28 mouse cellular contexts compared by ENCODE assay signal in genomic region chr12:85903986-85904385, GRCm38 (mm10).
DNase-seq lines count a peak whose midpoint lies in the region; ATAC-seq and TF ChIP-seq lines count a peak whose summit lies in the region.
"Had no signal": no experiment of that assay in that cellular context is flagged by ENCODE, and none has a peak within 500 bp of the region (broad histone marks: within the 10 kb centered on the region; RNA-seq: fewer than 3 reads in every experiment).

No protein-coding gene starts in this region.

- no peak overlapping the region for H3K27ac ChIP-seq in lung, postnatal 0 days (ENCODE audit: low read length)
- H3K27ac ChIP-seq in MEL (ENCODE audit: control insufficient read depth, low read depth, low read length): no peak overlapping the region
- H3K27ac ChIP-seq in forebrain, postnatal 0 days (ENCODE audit: low read depth, low read length): no peak overlapping the region
- H3K27ac ChIP-seq: embryonic facial prominence, embryonic 12.5 days; heart, embryonic 10.5 days; hindbrain, embryonic 12.5 days; hindbrain, postnatal 0 days; kidney, postnatal 0 days; liver, embryonic 13.5 days; midbrain, embryonic 13.5 days; neural tube, embryonic 13.5 days had no signal

- H3K9me3 ChIP-seq in lung, postnatal 0 days (ENCODE audit: low read length): no peaks in the 10 kb centered on the region
- no peaks in the 10 kb centered on the region for H3K9me3 ChIP-seq in MEL (replicated peaks; ENCODE audit: insufficient read depth, low read length)
- H3K9me3 ChIP-seq in megakaryocyte, embryonic 14.5 days: no peaks in the 10 kb centered on the region
- no peaks in the 10 kb centered on the region for H3K9me3 ChIP-seq in forebrain, postnatal 0 days (ENCODE audit: low read length)
- H3K9me3 ChIP-seq: heart, embryonic 10.5 days; hindbrain, embryonic 12.5 days; liver, embryonic 13.5 days; midbrain, embryonic 13.5 days; neural tube, embryonic 13.5 days had no signal

- no peak for TF ChIP-seq POLR2A in MEL (IDR thresholded peaks at IDR 0.05; ENCODE audit: control insufficient read depth in 1 of 2, insufficient read depth in 1 of 2, low read depth in 1 of 2, low read length in 2 of 2, poor library complexity in 1 of 2)

- WGBS in lung, postnatal 0 days: 68% methylated on average over 6 of the region's 6 CpGs
- WGBS in forebrain, postnatal 0 days: 91% methylated on average over 6 of the region's 6 CpGs

- no peak; the same call in 1 of the 2 replicates for TF ChIP-seq CTCF in lung, postnatal 0 days (IDR thresholded peaks at IDR 0.05)
- no peak for TF ChIP-seq CTCF in MEL (IDR thresholded peaks at IDR 0.05 in 2 of 3, conservative IDR thresholded peaks at IDR 0.05 in 1 of 3; ENCODE audit: control insufficient read depth in 1 of 3, insufficient read depth in 1 of 3, low read depth in 2 of 3, low read length in 3 of 3, poor library complexity in 1 of 3, severe bottlenecking in 1 of 3)
- no peak for TF ChIP-seq CTCF in forebrain, postnatal 0 days (IDR thresholded peaks at IDR 0.05; ENCODE audit: low read depth)

- peak; percentile 10 for DNase-seq in lung, postnatal 0 days (ENCODE audit: low spot score)
- DNase-seq in lung, postnatal 25 days (ENCODE audit: low spot score): no peak
- DNase-seq in MEL (ENCODE audit: low read depth, low spot score): peak; percentile 32
- no peak for DNase-seq in forebrain, postnatal 0 days
- DNase-seq in gastrocnemius, adult 18-20 months (ENCODE audit: low spot score): no peak
- DNase-seq in adipocyte (ENCODE audit: low spot score): no peak
- DNase-seq: adrenal gland, adult 2 months; cerebellum, adult 11 months; cerebellum, adult 9-10 months; embryo, embryonic 11 days; heart, postnatal 36 days; kidney, adult 8-10 months; kidney, postnatal 4 days; liver, embryonic 13.5 days; lung, adult 2 months; lung, postnatal 14 days; thymus, adult 18-20 months; thymus, postnatal 25 days had no signal

- no peak overlapping the region for H3K9ac ChIP-seq in lung, postnatal 0 days (replicated peaks; ENCODE audit: low read depth)
- no peak overlapping the region for H3K9ac ChIP-seq in MEL (ENCODE audit: control insufficient read depth, low read depth, low read length, poor library complexity, severe bottlenecking)
- H3K9ac ChIP-seq in forebrain, postnatal 0 days: no peak overlapping the region
- H3K9ac ChIP-seq: embryonic facial prominence, embryonic 12.5 days; hindbrain, embryonic 12.5 days; liver, embryonic 13.5 days; midbrain, embryonic 13.5 days; neural tube, embryonic 13.5 days had no signal

- H3K36me3 ChIP-seq in lung, postnatal 0 days (ENCODE audit: insufficient read depth, low read length): 0 out of 2 replicates have a peak, but pooled peaks cover 3% of the 10 kb centered on the region
- H3K36me3 ChIP-seq in MEL (ENCODE audit: control insufficient read depth in 1 of 2, insufficient read depth in 2 of 2, low read length in 2 of 2): peaks cover 1 to 18% of the 10 kb centered on the region in 2 experiments; a peak in 2 of 4 replicates
- H3K36me3 ChIP-seq in megakaryocyte, embryonic 14.5 days (replicated peaks; ENCODE audit: low read length): peaks cover 41% of the 10 kb centered on the region
- H3K36me3 ChIP-seq in forebrain, postnatal 0 days (ENCODE audit: insufficient read depth): peaks cover 6% of the 10 kb centered on the region; the same call in 1 of the 2 replicates
- H3K36me3 ChIP-seq: hindbrain, embryonic 12.5 days had no signal

- TF ChIP-seq EP300 in lung, postnatal 0 days (IDR thresholded peaks at IDR 0.05): no peak
- TF ChIP-seq EP300 in MEL (IDR thresholded peaks at IDR 0.05; ENCODE audit: low read depth in 1 of 2, low read length in 2 of 2): no peak

- no peaks in the 10 kb centered on the region for H3K27me3 ChIP-seq in lung, postnatal 0 days (replicated peaks; ENCODE audit: insufficient read depth, low read length)
- no peaks in the 10 kb centered on the region for H3K27me3 ChIP-seq in MEL (ENCODE audit: control insufficient read depth in 1 of 2, insufficient read depth in 2 of 2, low read length in 2 of 2)
- no peaks in the 10 kb centered on the region for H3K27me3 ChIP-seq in megakaryocyte, embryonic 14.5 days (replicated peaks)
- no peaks in the 10 kb centered on the region for H3K27me3 ChIP-seq in forebrain, postnatal 0 days (ENCODE audit: insufficient read depth, low read length)
- H3K27me3 ChIP-seq: embryonic facial prominence, embryonic 12.5 days; hindbrain, embryonic 12.5 days; liver, embryonic 13.5 days; midbrain, embryonic 13.5 days; neural tube, embryonic 13.5 days had no signal

- no peak for TF ChIP-seq RAD21 in MEL (IDR thresholded peaks at IDR 0.05; ENCODE audit: low read depth, low read length)

- no peaks in the 10 kb centered on the region for H3K4me1 ChIP-seq in lung, postnatal 0 days (ENCODE audit: insufficient read depth, low read depth, low read length)
- peaks cover 2 to 11% of the 10 kb centered on the region in 2 experiments; a peak in 3 of 4 replicates for H3K4me1 ChIP-seq in MEL (ENCODE audit: control insufficient read depth in 1 of 2, insufficient read depth in 2 of 2, low read length in 2 of 2)
- H3K4me1 ChIP-seq in megakaryocyte, embryonic 14.5 days: peaks cover 22% of the 10 kb centered on the region
- H3K4me1 ChIP-seq in forebrain, postnatal 0 days (ENCODE audit: insufficient read depth): no peaks in the 10 kb centered on the region
- H3K4me1 ChIP-seq: embryonic facial prominence, embryonic 12.5 days; hindbrain, embryonic 12.5 days; neural tube, embryonic 13.5 days had no signal

- no peak overlapping the region for H3K4me2 ChIP-seq in lung, postnatal 0 days (replicated peaks; ENCODE audit: low read depth, low read length)
- H3K4me2 ChIP-seq in forebrain, postnatal 0 days (ENCODE audit: low read depth): no peak overlapping the region
- H3K4me2 ChIP-seq: embryonic facial prominence, embryonic 12.5 days; hindbrain, embryonic 12.5 days; liver, embryonic 13.5 days; midbrain, embryonic 13.5 days; neural tube, embryonic 13.5 days had no signal

- ATAC-seq in lung, postnatal 0 days: peak; percentile 43
- no peak for ATAC-seq in forebrain, postnatal 0 days
- ATAC-seq: forebrain, embryonic 14.5 days; hindbrain, postnatal 0 days; intestine, embryonic 16.5 days; midbrain, embryonic 13.5 days had no signal

- H3K4me3 ChIP-seq in lung, postnatal 0 days (ENCODE audit: low read depth, low read length): no peak overlapping the region
- no peak overlapping the region for H3K4me3 ChIP-seq in MEL (ENCODE audit: control insufficient read depth in 1 of 2, insufficient read depth in 1 of 2, low read depth in 2 of 2, low read length in 2 of 2)
- peak overlapping the region; percentile 8 for H3K4me3 ChIP-seq in megakaryocyte, embryonic 14.5 days (replicated peaks)
- no peak overlapping the region for H3K4me3 ChIP-seq in forebrain, postnatal 0 days (ENCODE audit: low read depth, low read length)
- H3K4me3 ChIP-seq: embryonic facial prominence, embryonic 12.5 days; heart, embryonic 10.5 days; hindbrain, embryonic 12.5 days; liver, embryonic 13.5 days; midbrain, embryonic 13.5 days; neural tube, embryonic 13.5 days had no signal

- H3K79me2 ChIP-seq in MEL (ENCODE audit: control insufficient read depth, insufficient read depth, low read length, poor library complexity): no peaks in the 10 kb centered on the region

TF ChIP-seq in MEL, 35 proteins besides CTCF, POLR2A, EP300 and RAD21:
- TF ChIP-seq CHD1 (IDR thresholded peaks at IDR 0.05; ENCODE audit: low read depth, low read length) (no peak), ZKSCAN1 (IDR thresholded peaks at IDR 0.05; ENCODE audit: low read depth, low read length) (no peak), ZNF384 (IDR thresholded peaks at IDR 0.05; ENCODE audit: low read depth, low read length) (no peak), USF1 (IDR thresholded peaks at IDR 0.05; ENCODE audit: low read depth, low read length) (no peak), RCOR1 (IDR thresholded peaks at IDR 0.05; ENCODE audit: low read depth, low read length) (no peak), NRF1 (IDR thresholded peaks at IDR 0.05; ENCODE audit: insufficient read depth, low read depth, low read length, poor library complexity, severe bottlenecking) (no peak), SMC3 (IDR thresholded peaks at IDR 0.05; ENCODE audit: low read depth, low read length) (no peak), POLR2AphosphoS5 (IDR thresholded peaks at IDR 0.05; ENCODE audit: borderline replicate concordance, low read depth, low read length) (no peak), ZC3H11A (IDR thresholded peaks at IDR 0.05; ENCODE audit: low read depth, low read length) (no peak), MXI1 (IDR thresholded peaks at IDR 0.05; ENCODE audit: low read depth, low read length) (no peak), MAX (IDR thresholded peaks at IDR 0.05; ENCODE audit: low read length) (no peak), MAFK (IDR thresholded peaks at IDR 0.05; ENCODE audit: borderline replicate concordance, low read depth, low read length) (no peak), E2F4 (IDR thresholded peaks at IDR 0.05; ENCODE audit: borderline replicate concordance, low read depth, low read length) (no peak), ETS1 (IDR thresholded peaks at IDR 0.05; ENCODE audit: low read depth, low read length) (no peak), MYC (IDR thresholded peaks at IDR 0.05; ENCODE audit: low read depth, low read length) (no peak), MYB (IDR thresholded peaks at IDR 0.05; ENCODE audit: low read depth, low read length) (no peak), ZMIZ1 (IDR thresholded peaks at IDR 0.05; ENCODE audit: low read depth, low read length) (no peak), SIN3A (IDR thresholded peaks at IDR 0.05; ENCODE audit: low read length) (no peak), CHD2 (IDR thresholded peaks at IDR 0.05; ENCODE audit: low read length) (no peak)

Comparison
In these comparisons a context has a peak if more than half of its experiments do, and no peak if none do; other contexts are left out.
1. DNase-seq: peak in lung, postnatal 0 days (single experiment) and MEL (single experiment); none in lung, postnatal 25 days (single experiment), forebrain, postnatal 0 days (single experiment), gastrocnemius, adult 18-20 months (single experiment) and adipocyte (single experiment).